Mouse (Mus musculus) MEL (cell line): Measurements from ENCODE around the gene Gm9913.

Experiments
- BHLHE40 ChIP-seq: IDR thresholded peaks from 2 replicates; pipeline ENCODE4 v1.6.1; 2012; ENCODE audit warnings: low read depth, mild to moderate bottlenecking, inconsistent platforms, low read length, improper control_type of control experiment, borderline replicate concordance
- CHD1 ChIP-seq: IDR thresholded peaks from 2 replicates; pipeline ENCODE4 v1.6.1; 2012; ENCODE audit warnings: low read depth, mild to moderate bottlenecking, inconsistent platforms, low read length, improper control_type of control experiment
- CTCF ChIP-seq, 3 experiments: IDR thresholded peaks in 2 of 3; conservative IDR thresholded peaks in 1 of 3; 2 replicates each; pipeline ENCODE4 v1.5.1; 2011 to 2012; ENCODE audit warnings: low read length in 3 of 3, low read depth in 2 of 3, mild to moderate bottlenecking in 2 of 3, improper control_type of control experiment in 1 of 3, inconsistent platforms in 1 of 3, mixed read lengths in 1 of 3, moderate library complexity in 1 of 3; ENCODE audit not compliant: control insufficient read depth in 1 of 3, insufficient read depth in 1 of 3, poor library complexity in 1 of 3, severe bottlenecking in 1 of 3
- EP300 ChIP-seq, 2 experiments: IDR thresholded peaks; 2 replicates each; pipeline ENCODE4 v1.6.1; 2011; ENCODE audit warnings: improper control_type of control experiment in 2 of 2, low read length in 2 of 2, low read depth in 1 of 2, mild to moderate bottlenecking in 1 of 2
- ETS1 ChIP-seq: IDR thresholded peaks from 2 replicates; pipeline ENCODE4 v1.6.1; 2012; ENCODE audit warnings: low read depth, mild to moderate bottlenecking, inconsistent platforms, low read length, improper control_type of control experiment, moderate library complexity
- GATA1 ChIP-seq: IDR thresholded peaks from 2 replicates; pipeline ENCODE4 v1.6.1; 2011; ENCODE audit warnings: low read depth, low read length, improper control_type of control experiment
- HCFC1 ChIP-seq: IDR thresholded peaks from 2 replicates; pipeline ENCODE4 v1.6.1; 2012; ENCODE audit warnings: low read depth, mild to moderate bottlenecking, inconsistent platforms, low read length, improper control_type of control experiment, moderate library complexity
- MXI1 ChIP-seq: IDR thresholded peaks from 2 replicates; pipeline ENCODE4 v1.6.1; 2011; ENCODE audit warnings: mild to moderate bottlenecking, low read depth, low read length, improper control_type of control experiment
- NRF1 ChIP-seq: IDR thresholded peaks from 2 replicates; pipeline ENCODE4 v1.6.1; 2014; ENCODE audit warnings: low read depth, mild to moderate bottlenecking, inconsistent platforms, low read length, improper control_type of control experiment, moderate library complexity; ENCODE audit not compliant: poor library complexity, insufficient read depth, severe bottlenecking
- SMC3 ChIP-seq: IDR thresholded peaks from 2 replicates; pipeline ENCODE4 v1.6.1; 2011; ENCODE audit warnings: low read depth, low read length, improper control_type of control experiment
- TBP ChIP-seq: IDR thresholded peaks from 2 replicates; pipeline ENCODE4 v1.8.0; 2011; ENCODE audit warnings: low read depth, low read length, improper control_type of control experiment
- USF2 ChIP-seq, 2 experiments: IDR thresholded peaks; 2 replicates each; pipeline ENCODE4 v1.6.1; 2011 to 2012; ENCODE audit warnings: improper control_type of control experiment in 2 of 2, low read length in 2 of 2, borderline replicate concordance in 1 of 2, inconsistent platforms in 1 of 2, low read depth in 1 of 2, mild to moderate bottlenecking in 1 of 2; ENCODE audit not compliant: insufficient read depth in 1 of 2
- ZC3H11A ChIP-seq: IDR thresholded peaks from 2 replicates; pipeline ENCODE4 v1.6.1; 2012; ENCODE audit warnings: low read depth, mild to moderate bottlenecking, inconsistent platforms, low read length, improper control_type of control experiment

GRCm38 (mm10) chr2:125539640-125540039 lies 34.8 kb downstream of the Gm9913 start:
- TF ChIP-seq TBP: no peak
- TF ChIP-seq CTCF (IDR thresholded peaks at IDR 0.05 in 2 of 3, conservative IDR thresholded peaks at IDR 0.05 in 1 of 3; ENCODE audit: control insufficient read depth in 1 of 3, insufficient read depth in 1 of 3, low read depth in 2 of 3, low read length in 3 of 3, poor library complexity in 1 of 3, severe bottlenecking in 1 of 3): no peak
- no peak for TF ChIP-seq NRF1
- TF ChIP-seq BHLHE40: no peak
- no peak for TF ChIP-seq USF2 (IDR thresholded peaks at IDR 0.05; ENCODE audit: borderline replicate concordance in 1 of 2, insufficient read depth in 1 of 2, low read depth in 1 of 2, low read length in 2 of 2)
- no peak for TF ChIP-seq EP300 (IDR thresholded peaks at IDR 0.05; ENCODE audit: low read depth in 1 of 2, low read length in 2 of 2)
- no peak for TF ChIP-seq HCFC1
- no peak for TF ChIP-seq ZC3H11A
- TF ChIP-seq CHD1: no peak
- TF ChIP-seq SMC3: no peak
- TF ChIP-seq ETS1: no peak
- TF ChIP-seq GATA1: no peak
- no peak for TF ChIP-seq MXI1
